16 mouse cellular contexts compared by ENCODE assay signal in genomic region chr7:128580318-128580717, GRCm38 (mm10).
"Had no signal": no experiment of that assay in that cellular context is flagged by ENCODE, and none has a peak within 500 bp of the region (broad histone marks: within the 10 kb centered on the region; RNA-seq: fewer than 3 reads in every experiment).

No protein-coding gene starts in this region.

- ATAC-seq: lung, postnatal 0 days; midbrain, embryonic 13.5 days; midbrain, embryonic 15.5 days had no signal

- H3K27ac ChIP-seq: lung, embryonic 15.5 days; macrophage; midbrain, embryonic 13.5 days; midbrain, embryonic 15.5 days; neural tube, embryonic 12.5 days; stomach, embryonic 15.5 days; stomach, postnatal 0 days had no signal

- H3K27me3 ChIP-seq: lung, embryonic 15.5 days; midbrain, embryonic 13.5 days; midbrain, embryonic 15.5 days; neural tube, embryonic 12.5 days; stomach, embryonic 15.5 days had no signal

- DNase-seq: lung, adult 2 months; lung, postnatal 14 days; lung, postnatal 36 days; right cerebral cortex, postnatal 14 days; thymus, adult 2 months; thymus, postnatal 25 days; thymus, postnatal 4 days had no signal

- H3K9ac ChIP-seq: lung, embryonic 15.5 days; midbrain, embryonic 13.5 days; midbrain, embryonic 15.5 days; neural tube, embryonic 12.5 days; stomach, embryonic 15.5 days had no signal

- H3K36me3 ChIP-seq: lung, embryonic 15.5 days; midbrain, embryonic 13.5 days; midbrain, embryonic 15.5 days; neural tube, embryonic 12.5 days; stomach, embryonic 15.5 days had no signal

- H3K4me2 ChIP-seq: lung, embryonic 15.5 days; midbrain, embryonic 11.5 days; midbrain, embryonic 13.5 days; midbrain, embryonic 15.5 days; neural tube, embryonic 12.5 days; stomach, embryonic 15.5 days had no signal

- H3K4me3 ChIP-seq: lung, embryonic 15.5 days; midbrain, embryonic 13.5 days; midbrain, embryonic 15.5 days; neural tube, embryonic 12.5 days; stomach, embryonic 15.5 days had no signal

- H3K9me3 ChIP-seq: lung, embryonic 15.5 days; midbrain, embryonic 13.5 days; midbrain, embryonic 15.5 days; neural tube, embryonic 12.5 days; stomach, embryonic 15.5 days had no signal
